Mouse (Mus musculus) B cell, adult 67 days (primary cell): ENCODE results near the gene Zswim8. TPM values are rescaled to one million over a fixed set of nuclear protein-coding genes. Genes with fewer than 3 reads are reported as not detected.

Experiments
- total RNA-seq, 2 experiments: library from RNA; stranded (reverse); gene quantifications; 4 replicates each; pipeline ENCODE4 v1.2.4; 2023

Zswim8 gene
- total RNA-seq = 100 to 1,000 TPM; 175 to 196 TPM

DNA sequence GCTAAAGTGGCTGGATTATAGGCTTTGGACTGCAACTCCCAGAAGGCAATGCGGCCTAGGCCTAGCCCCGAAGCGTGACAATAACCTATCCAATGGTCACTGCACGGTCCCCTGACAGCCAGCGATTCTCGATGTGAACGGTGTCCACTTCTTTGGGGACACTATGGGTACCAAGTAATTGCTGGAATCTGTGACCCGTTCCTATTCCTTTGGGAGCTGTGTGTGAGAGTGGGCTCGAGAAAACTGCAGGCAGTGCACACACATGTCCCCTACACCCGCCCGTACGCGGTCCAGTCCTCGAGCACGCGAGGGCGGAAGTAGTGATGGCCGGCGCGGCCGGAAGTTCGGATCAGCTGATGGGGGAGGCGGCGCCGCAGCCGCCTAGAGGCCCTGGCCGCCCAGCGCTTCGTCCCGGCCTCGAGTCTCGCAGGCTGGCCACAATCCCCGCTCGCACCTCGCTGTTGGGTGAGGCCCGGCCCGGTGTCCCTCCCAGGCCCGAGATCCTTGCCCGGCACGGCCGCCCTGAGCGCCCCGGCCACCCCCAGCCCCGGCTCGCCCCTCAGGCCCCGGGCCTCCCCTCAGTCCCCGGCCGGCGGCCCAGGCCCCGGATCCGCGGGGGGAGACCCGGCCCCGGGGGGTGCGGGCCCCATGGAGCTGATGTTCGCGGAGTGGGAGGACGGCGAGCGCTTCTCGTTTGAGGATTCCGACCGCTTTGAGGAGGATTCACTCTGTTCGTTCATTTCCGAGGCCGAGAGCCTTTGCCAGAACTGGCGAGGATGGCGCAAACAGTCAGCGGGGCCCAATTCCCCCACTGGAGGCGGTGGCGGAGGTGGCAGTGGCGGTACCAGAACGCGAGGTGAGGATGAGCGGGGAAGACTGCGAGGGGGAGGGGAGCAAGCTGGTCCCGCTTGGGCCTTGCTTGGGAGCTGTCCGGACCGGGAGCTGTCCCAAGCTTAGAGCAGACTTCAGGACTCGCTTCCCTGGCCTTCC lies at the start of gene Zswim8:
Gene Zswim8 (plus strand): TSS at position 352 of the 990 bp plus-strand sequence.

DNA sequence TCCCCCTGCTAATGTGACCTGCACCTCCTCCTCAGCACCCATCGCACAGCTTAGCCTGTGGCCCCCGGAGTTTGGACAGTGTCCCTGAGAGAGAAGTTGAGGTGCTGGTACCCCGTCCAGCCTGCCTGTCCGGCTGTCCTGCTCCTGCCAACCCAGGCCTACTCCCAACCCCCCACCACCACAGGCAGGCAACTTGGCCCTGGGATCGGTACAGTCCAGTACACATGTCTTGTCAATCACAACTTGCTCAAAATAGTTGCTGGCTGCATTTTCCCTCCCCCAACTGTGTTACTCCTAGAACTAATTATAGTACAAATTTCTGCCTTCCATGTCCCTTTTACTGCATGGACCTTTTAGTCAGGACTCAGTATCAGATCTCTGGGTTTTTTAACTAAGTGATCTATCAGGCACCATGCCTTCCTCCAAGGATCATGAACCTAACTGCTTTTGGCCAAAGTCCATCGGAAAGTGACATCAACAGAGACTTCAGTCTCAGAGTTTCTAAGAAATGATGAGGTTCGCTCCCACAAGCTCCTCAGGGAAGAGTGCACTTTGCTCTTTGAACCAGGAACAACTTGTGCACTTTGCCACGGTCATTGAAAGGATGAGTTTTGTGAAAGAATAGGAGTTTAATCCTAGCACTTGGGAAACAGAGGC lies 39.1 kb upstream of the Zswim8 start, which contains the start of gene Synpo2l:
Gene Synpo2l (minus strand): TSS at position 201 of the 657 bp plus-strand sequence.

DNA sequence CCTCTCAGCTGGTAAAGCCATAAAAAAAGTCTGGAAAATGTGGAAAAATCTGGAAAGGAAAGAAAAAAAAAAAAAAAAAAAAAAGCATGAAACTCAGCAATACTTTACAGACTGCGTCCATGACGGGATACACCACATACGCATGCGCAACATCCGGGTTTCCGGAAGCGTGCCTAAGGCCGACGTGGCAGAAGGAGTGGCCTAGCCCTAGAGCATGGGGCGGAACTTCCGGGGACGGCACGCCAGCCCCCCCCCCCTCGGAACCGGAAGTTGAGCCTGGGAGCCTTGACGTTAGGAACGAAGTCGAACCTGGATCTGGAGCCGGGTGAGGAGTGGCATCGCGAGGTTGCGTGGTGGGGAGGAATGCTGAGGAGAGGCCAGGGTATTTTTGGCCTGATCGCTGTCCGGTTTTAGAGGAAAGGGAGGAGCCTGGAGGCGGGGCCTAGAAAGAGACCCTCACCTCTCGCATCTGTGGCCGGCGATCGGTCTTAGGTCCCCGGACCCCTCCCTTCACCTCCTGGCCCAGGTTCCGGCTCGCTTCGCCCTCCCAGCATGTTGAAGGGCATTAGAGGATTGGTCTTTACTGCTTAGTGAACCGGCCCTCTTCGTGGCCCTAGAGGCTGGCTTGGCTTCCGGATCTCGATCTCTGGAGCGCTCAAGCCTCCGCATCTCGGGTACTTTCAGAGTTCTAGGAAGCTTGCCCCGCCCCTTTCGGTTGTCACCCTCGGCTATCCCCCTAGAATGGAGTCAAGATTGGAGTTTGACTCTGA lies 33.1 kb upstream of the Zswim8 start, which contains the start of gene Sec24c:
Gene Sec24c (plus strand): TSS at position 245 of the 770 bp plus-strand sequence.

DNA sequence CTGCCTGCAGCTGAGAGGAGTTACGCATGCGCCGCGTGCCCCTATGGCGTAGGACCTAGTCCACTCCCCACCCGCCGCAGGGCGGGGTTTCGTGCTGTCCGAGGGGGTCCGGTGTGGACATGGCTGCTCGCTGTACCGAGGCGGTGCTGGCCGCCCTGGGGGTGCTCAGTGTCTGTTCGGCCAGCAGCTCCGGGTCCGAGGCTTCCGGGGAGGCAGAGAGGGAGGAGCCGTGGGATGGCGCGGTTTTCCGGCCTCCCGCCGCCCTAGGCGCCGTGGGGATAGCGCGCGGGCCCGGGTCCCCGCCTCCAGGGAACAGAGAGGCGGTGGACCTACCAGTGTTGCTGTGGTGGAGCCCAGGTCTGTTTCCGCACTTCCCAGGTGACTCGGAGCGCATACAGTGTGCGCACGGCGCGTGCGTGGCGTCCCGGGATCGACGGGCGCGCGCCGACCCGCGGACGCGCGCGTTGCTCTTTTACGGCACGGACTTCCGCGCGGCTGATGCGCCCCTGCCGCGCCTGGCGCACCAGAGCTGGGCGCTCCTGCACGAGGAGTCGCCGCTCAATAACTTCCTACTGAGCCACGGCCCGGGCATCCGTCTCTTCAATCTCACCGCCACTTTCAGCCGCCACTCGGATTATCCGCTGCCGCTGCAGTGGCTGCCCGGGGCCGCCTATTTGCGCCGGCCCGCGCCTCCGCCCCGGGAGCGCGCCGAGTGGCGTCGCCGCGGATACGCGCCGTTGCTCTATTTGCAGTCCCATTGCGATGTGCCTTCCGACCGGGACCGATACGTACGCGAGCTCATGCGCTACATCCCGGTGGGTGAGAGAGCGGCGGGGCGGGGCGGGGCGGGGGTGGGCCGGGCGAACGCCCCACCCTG lies 12.2 kb upstream of the Zswim8 start, which contains the start of gene Fut11:
Gene Fut11 (plus strand): TSS at position 85 of the 877 bp plus-strand sequence.

DNA sequence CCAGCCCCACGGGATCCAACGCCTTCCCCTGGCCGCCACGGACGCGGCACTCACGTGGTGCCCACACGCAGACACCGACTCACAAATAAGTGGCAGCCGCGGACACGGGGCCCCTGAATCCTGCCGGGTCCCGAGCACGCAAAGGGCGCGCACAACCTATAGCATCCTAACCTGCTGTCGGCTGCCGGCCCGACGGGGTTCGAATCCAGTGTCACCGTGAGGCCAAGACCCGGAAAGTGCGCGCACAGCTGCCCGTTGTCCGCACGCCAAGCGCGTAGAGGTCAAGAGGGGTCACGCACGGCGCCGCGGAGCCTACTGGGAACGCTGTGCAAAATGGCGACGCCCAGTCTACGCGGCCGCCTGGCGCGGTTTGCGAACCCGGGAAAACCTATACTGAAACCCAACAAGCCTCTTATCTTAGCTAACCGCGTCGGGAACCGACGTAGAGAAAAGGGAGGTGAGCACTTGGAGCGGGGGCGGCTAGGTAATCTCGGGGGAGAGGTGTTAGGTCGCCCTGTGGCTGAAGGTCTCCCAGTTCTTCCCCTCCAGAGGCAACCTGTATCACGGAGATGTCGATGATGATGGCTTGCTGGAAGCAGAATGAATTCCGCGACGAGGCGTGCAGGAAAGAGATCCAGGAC lies 4.5 kb upstream of the Zswim8 start, which contains the start of gene Chchd1:
Gene Chchd1 (plus strand): TSS at position 266 of the 641 bp plus-strand sequence.

DNA sequence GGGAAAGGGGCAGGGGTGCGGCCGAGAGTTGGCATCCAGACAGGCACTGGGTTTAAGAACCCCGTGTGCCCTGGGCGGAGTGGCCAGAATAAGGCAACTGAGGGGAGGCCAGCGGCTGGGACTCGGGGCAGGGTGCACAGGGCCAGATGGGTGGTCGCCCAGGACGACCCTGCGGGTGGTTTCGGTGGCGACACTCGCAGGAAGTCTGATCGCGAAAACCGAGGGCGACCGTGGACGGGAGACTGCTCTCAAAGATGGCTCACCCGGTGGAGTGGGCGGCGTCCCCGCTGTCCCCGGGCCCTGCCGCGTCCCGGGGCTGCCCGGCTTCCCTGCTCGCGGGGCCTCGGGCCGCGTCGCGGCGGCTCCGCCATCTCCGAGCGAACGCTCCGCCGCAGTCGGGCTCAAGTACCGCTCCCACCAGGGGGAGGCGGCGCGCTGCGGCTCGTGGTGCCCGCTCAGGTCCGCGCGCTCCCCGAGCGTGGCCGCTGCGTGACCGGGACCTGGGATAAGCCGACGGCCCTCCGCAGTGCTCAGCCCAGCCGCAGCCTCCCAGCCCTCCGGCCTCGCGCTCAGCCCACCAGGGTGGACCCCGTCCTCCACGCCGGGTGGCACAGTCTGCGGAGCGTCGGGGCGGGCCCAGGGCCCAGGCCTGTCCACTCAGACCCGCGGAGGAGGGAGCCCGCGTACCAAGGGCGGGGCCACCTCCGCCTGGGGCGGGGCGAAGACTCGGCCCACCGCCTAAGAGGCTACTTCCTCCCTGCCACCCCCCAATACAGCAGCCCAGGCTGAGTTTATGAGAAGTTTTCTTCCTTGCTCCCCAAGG lies 26.8 kb downstream of the Zswim8 start, which contains the start of gene Ndst2:
Gene Ndst2 (minus strand): TSS at position 611 of the 823 bp plus-strand sequence.

Other genes with a start within 250 kb of the Zswim8 start
- gene Anxa7, start 227.4 kb upstream of the Zswim8 start, total RNA-seq = 10 to 100 TPM; 57.4 to 67.5 TPM
- 1 to 10 TPM; 5.6 to 8.4 TPM for gene Mss51, start 210.7 kb upstream of the Zswim8 start, total RNA-seq
- gene Ppp3cb, start 161.0 kb upstream of the Zswim8 start, total RNA-seq = 100 to 1,000 TPM; 109 to 120 TPM
- 1 to 10 TPM; 5.1 to 5.2 TPM for gene Usp54, start 66.5 kb upstream of the Zswim8 start, total RNA-seq
- gene Myoz1, start 51.0 kb upstream of the Zswim8 start, total RNA-seq = not detected
- gene Synpo2l, start 39.2 kb upstream of the Zswim8 start, total RNA-seq = not detected
- 100 to 1,000 TPM; 260 to 268 TPM for gene Sec24c, start 33.2 kb upstream of the Zswim8 start, total RNA-seq
- gene Fut11, start 12.6 kb upstream of the Zswim8 start, total RNA-seq = 10 to 100 TPM in 1 of 2 experiments, 1 to 10 TPM in 1; 9.5 to 10.5 TPM
- 10 to 100 TPM; 36.8 to 40.7 TPM for gene Chchd1, start 4.5 kb upstream of the Zswim8 start, total RNA-seq
- 10 to 100 TPM; 60.4 to 71.2 TPM for gene Ndst2, start 27.0 kb downstream of the Zswim8 start, total RNA-seq
- 10 to 100 TPM; 20.3 to 21.6 TPM for gene Camk2g, start 86.5 kb downstream of the Zswim8 start, total RNA-seq
- 1 to 10 TPM; 1.2 to 1.6 TPM for gene Plau, start 129.1 kb downstream of the Zswim8 start, total RNA-seq
- gene Vcl, start 221.8 kb downstream of the Zswim8 start, total RNA-seq = 10 to 100 TPM; 19.8 to 23.6 TPM